Mouse (Mus musculus) CD4-positive helper T cell, adult 2 months (primary cell): Measurements from ENCODE around the gene Lgalsl.

ENCODE experiments used
- DNase-seq: peaks from one replicate; pipeline ENCODE4 v3.0.0-alpha.2; 2012; ENCODE audit warnings: low read depth, missing footprints, low spot score

The Lgalsl gene

DNA sequence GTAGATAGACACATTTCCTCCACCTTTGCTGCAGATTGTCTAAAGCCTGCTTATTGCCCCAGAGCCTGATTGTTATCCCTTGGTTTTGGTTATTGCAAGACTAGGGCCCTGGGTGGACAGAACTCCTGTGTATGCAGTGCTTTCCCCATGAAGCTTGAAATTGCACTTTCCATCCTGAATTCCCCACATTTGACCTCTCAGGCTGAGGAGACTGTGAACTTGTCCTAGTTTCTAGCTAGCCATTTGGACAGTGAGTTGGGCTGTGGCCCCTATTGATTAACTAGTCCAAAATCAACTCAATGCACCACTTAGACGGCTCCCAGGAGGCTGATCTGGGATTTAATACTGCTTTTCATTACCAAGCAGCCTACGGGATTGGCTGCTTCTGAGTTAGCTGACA, 6.9 kb downstream of the Lgalsl start:
- DNase-seq, result no peak

DNA sequence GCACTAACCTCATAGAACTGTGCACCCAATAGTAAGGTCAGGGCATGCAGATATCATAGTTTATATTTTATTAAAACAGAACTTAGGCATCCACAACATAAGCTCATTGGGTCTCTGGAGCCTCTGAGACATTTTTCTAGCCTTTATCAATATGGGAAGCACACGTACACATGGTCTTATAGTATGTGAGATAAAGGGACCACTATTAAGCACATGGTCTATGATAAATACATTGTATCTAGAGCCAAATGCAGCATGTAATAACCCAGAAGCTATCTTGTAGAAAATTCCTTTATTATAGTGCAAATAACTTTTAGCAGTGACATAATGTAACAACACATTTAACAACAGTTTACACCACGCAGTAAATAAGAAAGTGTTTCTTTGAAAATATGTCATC, 7.6 kb downstream of the Lgalsl start:
- no peak for DNase-seq

DNA sequence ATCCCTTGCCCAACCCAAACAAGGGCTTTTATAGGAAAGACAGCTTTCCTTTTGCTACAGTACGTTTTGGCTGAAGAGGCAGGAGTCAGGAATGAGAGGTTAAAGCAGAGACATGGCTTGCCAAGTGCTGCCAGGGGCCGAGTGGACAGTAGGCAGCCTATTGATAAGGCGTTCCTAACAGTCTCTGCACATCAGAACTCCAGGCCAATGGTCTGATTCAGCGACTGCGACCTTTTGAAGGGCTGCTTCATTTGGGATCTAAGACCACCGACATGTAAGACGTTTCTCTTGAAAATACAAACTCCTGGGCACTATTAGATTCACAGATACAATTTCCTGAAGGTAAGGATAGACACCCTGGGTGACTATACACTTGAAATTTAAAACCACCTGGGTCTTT, 9.5 kb downstream of the Lgalsl start:
- no peak for DNase-seq

- no peak for DNase-seq
Measured at GRCm38 (mm10) chr11:20813901-20814523, 16.8 kb downstream of the Lgalsl start.

- peak; percentile 39 for DNase-seq
Measured at GRCm38 (mm10) chr11:20812153-20812887, 18.5 kb downstream of the Lgalsl start.

DNA sequence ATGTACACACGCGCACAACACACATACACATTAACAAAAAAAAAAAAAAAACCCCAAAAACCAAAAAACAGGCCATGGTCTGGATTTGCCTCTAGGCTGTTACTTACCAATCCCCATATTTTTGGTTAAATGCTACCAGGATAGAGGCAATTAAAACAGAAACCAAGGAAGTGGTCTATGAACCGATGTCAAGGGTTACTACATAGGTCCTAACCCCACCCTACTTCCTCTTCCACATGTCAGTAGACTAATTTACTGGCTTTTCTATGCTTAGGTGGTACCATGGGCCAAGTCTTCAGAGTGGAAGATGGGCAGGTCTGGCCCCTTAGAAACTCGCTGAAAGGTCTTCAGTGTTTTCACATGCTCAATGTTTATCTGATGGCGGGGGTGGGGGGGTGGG, 24.2 kb downstream of the Lgalsl start:
- no peak for DNase-seq

DNA sequence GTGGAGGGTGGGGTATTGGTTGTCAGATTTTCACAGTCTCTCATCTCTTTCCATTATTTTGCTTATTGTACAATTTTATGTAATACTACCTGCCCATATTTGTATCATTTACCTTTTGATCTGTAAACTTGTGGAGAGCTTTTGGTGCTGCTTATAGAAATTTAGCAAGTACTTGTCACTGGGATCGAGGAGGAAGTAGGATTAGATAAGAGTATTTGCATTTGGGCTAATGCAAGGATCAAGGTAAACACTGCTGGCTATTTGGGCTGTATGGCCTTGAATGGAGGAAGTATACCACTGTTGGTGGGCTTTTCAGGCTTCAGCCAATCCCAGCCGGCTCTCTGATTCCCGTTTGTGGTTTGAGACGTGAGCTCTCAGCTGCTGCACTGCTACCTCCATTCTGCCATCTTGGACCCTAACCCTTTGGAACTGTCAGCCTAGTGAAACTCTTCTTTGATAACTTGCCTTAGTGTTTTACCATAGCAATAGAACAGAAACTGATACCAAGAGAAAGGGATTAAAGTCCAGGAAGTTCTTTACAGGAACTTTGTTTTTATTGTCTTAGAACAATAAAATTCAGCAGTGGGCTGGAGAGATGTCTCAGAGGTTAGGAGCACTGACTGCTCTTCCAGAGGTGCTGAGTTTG, 25.1 kb downstream of the Lgalsl start:
- no peak for DNase-seq

DNA sequence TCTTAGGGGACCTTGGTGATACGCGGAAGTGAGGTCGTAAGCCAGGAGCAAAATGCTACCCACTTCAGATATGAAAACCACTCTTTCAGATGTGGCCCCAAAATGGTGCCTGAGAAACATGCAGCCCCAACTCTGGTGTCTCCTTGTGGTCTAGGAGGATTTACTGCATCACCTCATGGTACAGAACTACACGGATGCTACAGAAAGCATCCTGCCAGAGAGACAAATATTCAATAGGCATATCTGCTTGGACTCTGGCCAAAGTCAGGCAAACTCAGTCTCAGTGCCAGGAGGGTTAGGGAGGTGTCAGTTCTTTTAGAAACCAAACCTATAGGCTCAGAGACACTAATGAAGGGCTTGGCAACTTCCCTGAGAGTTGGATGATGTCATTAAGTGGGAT, 26.4 kb downstream of the Lgalsl start:
- DNase-seq, result no peak

- no peak for DNase-seq
Measured at GRCm38 (mm10) chr11:20800277-20801092, 30.4 kb downstream of the Lgalsl start.

- DNase-seq, result no peak
Measured at GRCm38 (mm10) chr11:20797841-20798240, 33.0 kb downstream of the Lgalsl start.

GRCm38 (mm10) chr11:20795466-20795865, 35.4 kb downstream of the Lgalsl start:
- DNase-seq, result no peak

DNA sequence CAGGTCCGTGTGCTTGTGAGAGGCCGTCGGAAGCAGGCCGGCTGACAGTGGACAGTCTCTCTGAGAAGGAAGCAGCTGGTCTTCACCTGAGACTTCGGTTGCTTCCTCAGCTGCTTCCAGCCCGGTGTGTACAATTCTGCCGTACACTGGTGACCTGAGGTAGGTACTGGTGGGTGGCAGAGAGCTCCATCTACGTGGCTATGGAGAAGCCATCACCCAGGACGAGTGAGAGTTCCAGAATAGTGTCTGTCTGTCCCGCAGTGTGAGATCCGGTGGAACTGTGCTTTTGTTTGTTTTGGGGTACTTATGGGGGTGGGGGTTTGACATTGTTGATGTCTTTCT, 36.0 kb downstream of the Lgalsl start:
- DNase-seq, result no peak

DNA sequence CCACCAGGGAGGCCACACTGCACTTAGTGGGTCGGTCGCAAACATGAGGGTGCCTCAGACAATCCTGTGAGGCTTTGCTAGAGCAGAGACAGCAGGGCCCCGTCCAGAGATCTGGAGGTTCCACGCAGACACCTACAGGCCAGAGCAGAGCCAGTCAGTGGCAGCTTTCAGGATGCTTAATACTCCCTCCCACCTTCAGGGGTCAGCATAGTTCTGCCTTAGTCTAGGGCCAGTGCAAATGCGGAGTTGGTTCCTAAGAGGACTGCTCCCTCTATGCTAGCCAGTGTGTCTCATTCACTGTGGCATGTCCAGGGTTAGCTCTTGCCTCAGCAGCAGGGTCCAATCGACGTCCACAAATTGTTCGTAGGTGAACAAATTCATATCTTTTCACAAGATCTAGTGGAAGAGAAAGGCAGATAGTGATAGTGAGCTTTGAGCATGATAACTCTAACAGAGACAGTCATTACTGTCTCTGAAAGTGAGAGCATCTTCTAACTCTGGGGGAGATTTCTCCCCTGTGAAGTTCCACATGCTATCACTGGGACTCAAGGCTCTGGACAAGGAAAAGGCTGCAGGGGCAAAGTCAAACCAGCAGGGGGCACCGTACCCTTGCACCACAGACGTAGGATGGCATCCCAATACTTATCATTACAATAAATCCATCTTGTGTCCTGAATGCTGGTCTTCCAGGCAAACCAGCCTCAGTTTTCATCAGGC, 36.5 kb downstream of the Lgalsl start:
- peak; percentile 75 for DNase-seq

DNA sequence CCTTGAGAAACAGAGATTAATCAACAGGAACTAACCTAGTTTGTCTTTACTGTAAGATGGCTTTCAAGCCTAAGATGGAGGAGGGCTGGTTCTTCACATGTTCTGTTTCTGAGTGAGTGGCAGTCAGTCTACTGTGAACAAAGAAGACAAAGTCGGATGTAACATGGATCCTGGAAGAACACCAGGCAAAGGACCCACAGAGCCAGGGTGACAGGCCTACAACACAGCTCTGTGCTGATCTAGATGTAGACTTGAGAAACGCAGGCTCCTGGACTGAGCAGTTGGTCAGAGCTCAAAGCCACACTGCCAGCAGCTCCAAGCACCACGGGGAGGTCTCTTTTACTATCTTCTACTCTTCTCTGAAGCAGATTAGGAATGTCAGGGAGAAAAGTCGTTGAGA, 37.2 kb downstream of the Lgalsl start:
- no peak for DNase-seq

DNA sequence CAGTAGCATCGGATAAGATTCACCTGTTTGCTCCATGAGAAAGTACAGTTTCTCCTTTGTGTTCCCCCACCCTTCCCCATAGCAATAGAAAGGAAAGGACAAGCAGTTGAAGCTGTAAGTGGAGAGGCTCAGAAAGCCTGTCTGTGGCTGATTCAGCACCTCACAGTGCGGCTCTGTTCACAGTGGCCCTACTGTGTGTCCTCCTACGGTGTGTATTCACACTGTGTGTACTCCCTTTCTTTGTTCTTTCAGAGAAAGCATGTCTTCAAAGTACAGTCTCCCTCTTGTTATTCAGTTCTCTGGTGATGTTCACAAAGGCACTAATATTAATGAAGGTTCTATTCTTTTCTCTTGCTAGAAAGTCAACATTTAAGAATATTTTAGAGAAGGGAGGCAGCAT, 38.2 kb downstream of the Lgalsl start:
- no peak for DNase-seq

GRCm38 (mm10) chr11:20791334-20791733, 39.5 kb downstream of the Lgalsl start:
- no peak for DNase-seq

DNA sequence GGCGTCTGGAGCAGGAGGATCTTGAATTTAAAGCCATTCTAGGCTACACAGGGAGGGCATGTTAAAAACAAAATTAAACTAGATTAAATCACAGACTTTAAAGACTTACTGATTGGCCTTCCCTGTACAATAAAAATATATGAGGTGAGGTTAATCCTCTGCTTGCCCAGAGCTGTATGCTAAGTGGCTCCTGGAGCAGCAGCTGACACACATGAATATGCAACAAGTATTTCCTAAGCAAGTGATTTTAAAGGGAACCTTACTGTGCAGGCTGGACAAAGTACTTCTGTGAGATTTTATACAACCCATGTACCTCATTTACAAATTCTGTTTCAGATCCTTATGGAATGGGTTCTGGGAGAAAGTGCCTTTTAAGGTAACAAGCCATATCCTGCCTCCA, 41.8 kb downstream of the Lgalsl start:
- DNase-seq, result no peak

DNA sequence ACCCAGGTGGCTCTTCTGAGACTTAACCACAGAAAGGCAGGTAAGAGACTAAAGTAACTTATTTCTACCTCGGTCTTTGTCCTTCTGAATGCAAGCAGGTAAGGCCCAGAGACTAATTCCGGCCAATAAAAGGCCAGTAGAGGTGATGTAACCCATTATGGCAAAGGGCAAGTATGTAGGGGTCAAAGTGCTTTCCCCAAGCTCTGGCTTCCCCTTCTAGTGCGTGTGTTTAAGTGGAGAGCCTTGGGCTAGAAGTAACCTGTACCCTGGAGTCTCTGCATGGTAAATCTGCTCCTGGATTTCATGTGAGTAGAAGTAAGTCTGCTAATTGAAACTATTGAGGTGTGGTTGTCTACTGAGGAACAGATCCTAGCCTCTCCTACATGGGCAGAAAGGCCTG, 42.8 kb downstream of the Lgalsl start:
- no peak for DNase-seq

DNA sequence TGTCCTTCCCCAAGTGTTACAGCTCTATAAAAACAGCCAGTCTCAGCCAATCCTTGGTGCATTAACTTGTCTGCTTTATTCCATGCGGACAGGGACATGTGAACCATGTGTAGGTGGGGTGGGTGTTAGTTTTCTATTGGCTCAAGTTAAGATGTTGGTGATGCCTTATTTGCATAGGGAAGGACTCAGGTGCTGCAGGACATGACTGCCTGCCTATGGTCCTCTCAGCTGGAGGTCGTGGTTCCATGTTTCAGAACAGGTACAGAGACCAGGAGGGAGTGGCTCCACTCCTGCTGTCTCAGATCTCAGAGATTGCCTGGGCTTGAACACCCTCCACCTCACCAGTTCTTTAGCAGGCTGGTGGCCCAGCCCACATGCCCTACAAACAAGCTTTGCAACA, 44.7 kb downstream of the Lgalsl start:
- no peak for DNase-seq

- no peak for DNase-seq
Measured at GRCm38 (mm10) chr11:20785186-20785585, 45.7 kb downstream of the Lgalsl start.

DNA sequence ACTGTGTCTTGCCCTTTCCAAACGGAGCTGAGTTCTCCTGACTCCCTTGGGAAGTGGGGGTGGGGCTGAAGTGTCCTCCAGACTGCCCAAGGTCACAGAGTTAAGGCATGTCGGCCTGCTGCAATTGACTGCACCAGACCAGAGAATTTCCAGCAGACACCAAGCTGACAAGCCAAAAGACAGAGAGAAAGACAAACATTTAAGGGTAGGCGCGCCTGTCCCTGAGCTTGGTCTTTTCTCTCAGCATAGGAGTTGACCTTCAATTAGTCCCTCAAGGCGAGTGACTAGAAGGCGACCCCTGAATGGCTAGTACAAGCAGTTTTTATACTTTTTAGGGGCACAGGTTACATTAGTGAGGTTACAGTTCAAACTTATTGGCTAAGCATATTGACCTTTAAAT, 46.1 kb downstream of the Lgalsl start:
- no peak for DNase-seq

DNA sequence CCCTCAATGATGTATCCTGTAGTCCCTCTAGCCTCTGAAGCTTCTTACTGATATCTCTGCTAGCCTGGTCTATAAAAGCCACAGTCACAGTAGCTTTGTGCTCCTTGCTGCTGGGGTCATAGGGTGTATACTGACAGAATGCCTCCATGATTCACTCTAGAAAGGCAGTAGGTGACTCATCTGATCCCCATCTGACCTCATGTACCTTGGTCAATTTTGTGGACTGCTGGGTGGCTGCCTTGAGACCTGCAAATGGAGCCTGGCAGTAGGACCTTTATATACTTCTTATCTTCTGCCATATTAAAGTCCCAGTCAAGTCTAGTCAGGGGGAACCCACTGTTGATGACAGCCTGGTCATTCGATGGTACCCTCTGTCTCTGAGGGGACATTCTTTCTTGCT, 47.4 kb downstream of the Lgalsl start:
- DNase-seq, result no peak
